Mouse (Mus musculus): ENCODE measurements around the gene Dgkg. TPM values are rescaled to one million over a fixed set of nuclear protein-coding genes. Genes with fewer than 3 reads are reported as not detected.

Gene Dgkg
- polyA plus RNA-seq, 1 experiment from 2014 or later: 3.0 TPM

DNA sequence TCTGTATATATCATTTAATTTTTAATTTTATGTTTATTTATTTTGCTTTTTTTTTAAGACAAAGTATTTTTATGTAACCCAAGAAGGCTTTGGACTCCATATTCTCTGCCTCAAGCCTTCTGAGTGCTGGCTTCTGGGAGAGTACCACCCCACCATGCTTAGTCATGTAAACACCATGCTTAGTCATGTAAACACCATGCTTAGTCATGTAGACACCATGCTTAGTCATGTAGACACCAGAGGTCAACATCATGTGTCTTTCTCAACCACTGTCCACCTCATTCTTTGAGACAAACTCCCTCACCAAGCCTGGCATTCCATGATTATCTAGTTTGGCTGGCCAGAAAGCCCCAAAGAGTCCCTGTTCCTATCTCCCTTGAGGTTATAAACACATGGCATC is 25.7 kb upstream of the Dgkg start:
- Histone ChIP-seq H3K4me1 (ENCODE audit: control insufficient read depth, insufficient read depth, low read length) (no peaks in the 10 kb centered on the region), H3K9ac (replicated peaks; ENCODE audit: low read depth, low read length) (no peak overlapping the region), H3K27me3 (ENCODE audit: control insufficient read depth, insufficient read depth, low read length) (no peaks in the 10 kb centered on the region), H3K4me2 (ENCODE audit: low read depth, low read length) (no peak overlapping the region), H3K36me3 (ENCODE audit: control insufficient read depth, insufficient read depth, low read length) (no peaks in the 10 kb centered on the region), H3K4me3 (ENCODE audit: low read depth, low read length) (no peak overlapping the region), H3K27ac (ENCODE audit: low read depth, low read length) (no peak overlapping the region), H3K9me3 (ENCODE audit: control insufficient read depth, low read length) (no peaks in the 10 kb centered on the region)
- ATAC-seq (ENCODE audit: low read depth): no peak

DNA sequence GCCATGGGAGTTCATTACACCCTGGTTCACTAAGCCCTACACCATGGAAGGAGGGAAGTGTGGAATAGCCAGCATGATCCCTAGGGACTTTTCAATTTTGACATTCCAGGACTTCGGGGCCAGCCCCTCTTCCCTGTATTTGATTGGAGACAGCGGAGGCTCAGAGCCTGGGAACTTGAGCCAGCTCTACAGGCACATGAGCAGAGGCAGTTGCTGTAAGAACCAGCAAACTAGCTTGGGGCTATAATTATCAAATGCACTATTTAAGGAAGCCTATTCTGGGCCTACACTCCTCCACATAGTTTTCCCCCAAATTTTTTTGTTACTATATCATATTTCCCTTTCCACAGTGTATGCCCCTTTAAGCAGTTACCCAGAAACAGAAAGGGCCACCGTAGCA is 22.6 kb upstream of the Dgkg start:
- no peaks in the 10 kb centered on the region for H3K4me1 ChIP-seq (ENCODE audit: control insufficient read depth, insufficient read depth, low read length)
- H3K9ac ChIP-seq (replicated peaks; ENCODE audit: low read depth, low read length): no peak overlapping the region
- no peak overlapping the region for H3K4me3 ChIP-seq (ENCODE audit: low read depth, low read length)
- no peaks in the 10 kb centered on the region for H3K9me3 ChIP-seq (ENCODE audit: control insufficient read depth, low read length)
- no peak overlapping the region for H3K4me2 ChIP-seq (ENCODE audit: low read depth, low read length)
- no peaks in the 10 kb centered on the region for H3K36me3 ChIP-seq (ENCODE audit: control insufficient read depth, insufficient read depth, low read length)
- ATAC-seq (ENCODE audit: low read depth): no peak
- no peaks in the 10 kb centered on the region for H3K27me3 ChIP-seq (ENCODE audit: control insufficient read depth, insufficient read depth, low read length)
- WGBS: 78% methylated on average over 3 of the region's 3 CpGs
- H3K27ac ChIP-seq (ENCODE audit: low read depth, low read length): no peak overlapping the region

DNA sequence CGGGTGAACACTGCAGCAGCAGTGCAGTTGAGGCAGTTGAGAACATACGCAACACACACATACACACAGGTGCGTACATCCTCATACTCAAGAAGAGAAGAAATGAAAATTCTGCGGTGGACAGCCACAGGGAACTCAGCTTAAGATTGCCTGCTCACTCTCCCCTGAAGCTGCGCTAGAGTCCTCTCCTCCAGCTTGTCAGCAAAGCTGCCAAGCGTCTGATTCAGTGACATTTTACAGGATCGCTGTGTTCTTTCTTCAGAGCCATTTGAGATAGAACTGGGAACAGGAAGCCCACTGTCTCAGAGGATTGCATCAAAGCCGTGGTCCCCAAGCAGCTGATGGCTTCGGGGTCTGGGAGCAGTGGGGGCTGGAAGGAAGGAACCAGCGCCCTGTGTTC is 17.6 kb upstream of the Dgkg start:
- WGBS: 92% methylated on average over 10 of the region's 10 CpGs
- no peak overlapping the region for H3K9ac ChIP-seq (replicated peaks; ENCODE audit: low read depth, low read length)
- ATAC-seq (ENCODE audit: low read depth): no peak
- H3K27ac ChIP-seq (ENCODE audit: low read depth, low read length): no peak overlapping the region
- no peaks in the 10 kb centered on the region for H3K4me1 ChIP-seq (ENCODE audit: control insufficient read depth, insufficient read depth, low read length)
- H3K4me2 ChIP-seq (ENCODE audit: low read depth, low read length): no peak overlapping the region
- no peaks in the 10 kb centered on the region for H3K36me3 ChIP-seq (ENCODE audit: control insufficient read depth, insufficient read depth, low read length)
- H3K4me3 ChIP-seq (ENCODE audit: low read depth, low read length): no peak overlapping the region
- no peaks in the 10 kb centered on the region for H3K27me3 ChIP-seq (ENCODE audit: control insufficient read depth, insufficient read depth, low read length)
- H3K9me3 ChIP-seq (ENCODE audit: control insufficient read depth, low read length): no peaks in the 10 kb centered on the region

DNA sequence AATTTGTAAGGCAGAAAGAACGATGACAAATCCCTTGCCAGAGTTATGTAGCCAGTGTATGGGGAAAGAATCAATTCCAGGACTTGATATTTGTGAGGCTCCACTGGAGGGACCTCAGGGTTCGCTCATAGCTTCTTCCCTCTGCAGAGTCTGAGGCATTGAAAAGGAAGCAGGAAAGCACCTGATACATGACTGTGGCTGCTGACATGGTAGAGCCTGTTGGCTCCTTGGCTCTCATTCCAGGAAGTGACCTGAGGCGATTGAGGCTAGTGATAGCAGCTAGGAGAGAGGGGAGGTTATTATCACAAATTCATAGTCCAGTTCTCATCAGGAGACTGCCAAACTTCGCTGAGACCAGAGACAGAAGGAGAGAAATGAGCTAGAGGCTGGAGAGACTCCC is 17.1 kb upstream of the Dgkg start:
- H3K4me3 ChIP-seq (ENCODE audit: low read depth, low read length): no peak overlapping the region
- H3K4me1 ChIP-seq (ENCODE audit: control insufficient read depth, insufficient read depth, low read length): no peaks in the 10 kb centered on the region
- no peaks in the 10 kb centered on the region for H3K36me3 ChIP-seq (ENCODE audit: control insufficient read depth, insufficient read depth, low read length)
- 77% methylated on average over 4 of the region's 4 CpGs for WGBS
- no peaks in the 10 kb centered on the region for H3K9me3 ChIP-seq (ENCODE audit: control insufficient read depth, low read length)
- H3K9ac ChIP-seq (replicated peaks; ENCODE audit: low read depth, low read length): no peak overlapping the region
- no peak overlapping the region for H3K4me2 ChIP-seq (ENCODE audit: low read depth, low read length)
- ATAC-seq (ENCODE audit: low read depth): no peak
- no peaks in the 10 kb centered on the region for H3K27me3 ChIP-seq (ENCODE audit: control insufficient read depth, insufficient read depth, low read length)
- no peak overlapping the region for H3K27ac ChIP-seq (ENCODE audit: low read depth, low read length)

DNA sequence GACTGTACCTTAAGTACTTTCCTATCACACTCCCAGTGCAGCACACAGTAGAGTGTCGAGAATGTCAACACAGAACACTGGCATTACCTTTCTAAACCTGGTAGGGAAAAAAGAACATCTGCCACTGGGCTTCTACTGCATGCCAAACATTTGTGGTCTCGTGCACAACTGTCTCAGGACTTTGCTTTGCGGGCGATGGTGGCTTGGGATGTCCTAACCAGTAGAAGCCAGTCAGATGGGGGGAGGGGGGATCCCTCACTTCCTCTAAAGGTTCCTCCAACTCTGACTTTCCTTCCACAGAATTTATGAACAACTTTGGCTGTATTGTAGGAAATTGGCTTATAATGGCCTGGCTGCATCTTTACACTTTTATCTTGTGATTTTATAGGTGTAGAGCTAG is 7.0 kb upstream of the Dgkg start:
- WGBS: 91% methylated on average over 4 of the region's 4 CpGs
- Histone ChIP-seq H3K4me1 (ENCODE audit: control insufficient read depth, insufficient read depth, low read length) (no peaks in the 10 kb centered on the region), H3K27ac (ENCODE audit: low read depth, low read length) (no peak overlapping the region), H3K36me3 (ENCODE audit: control insufficient read depth, insufficient read depth, low read length) (no peaks in the 10 kb centered on the region), H3K4me2 (ENCODE audit: low read depth, low read length) (no peak overlapping the region), H3K27me3 (ENCODE audit: control insufficient read depth, insufficient read depth, low read length) (no peaks in the 10 kb centered on the region), H3K9ac (replicated peaks; ENCODE audit: low read depth, low read length) (no peak overlapping the region), H3K4me3 (ENCODE audit: low read depth, low read length) (no peak overlapping the region), H3K9me3 (ENCODE audit: control insufficient read depth, low read length) (no peaks in the 10 kb centered on the region)
- ATAC-seq (ENCODE audit: low read depth): no peak

DNA sequence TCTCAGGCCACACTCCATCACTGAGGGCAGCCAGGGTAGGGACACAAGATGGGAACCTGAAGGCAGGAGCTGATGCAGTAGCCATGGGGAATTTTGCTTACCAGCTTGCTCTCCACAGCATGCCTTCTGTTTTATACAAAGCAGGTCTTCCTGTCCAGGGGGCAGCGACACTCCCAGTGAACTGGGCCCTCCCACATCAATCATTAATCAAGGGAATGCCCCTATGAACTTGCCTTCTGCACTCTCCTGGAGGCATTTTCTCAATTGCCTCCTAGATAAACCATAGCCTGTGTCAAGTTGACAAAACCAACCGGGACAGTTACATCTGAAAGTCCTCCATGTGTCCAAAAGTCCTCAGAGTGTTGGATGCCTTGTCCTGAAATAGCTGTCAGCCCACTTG is 6.1 kb upstream of the Dgkg start:
- Histone ChIP-seq H3K9ac (replicated peaks; ENCODE audit: low read depth, low read length) (no peak overlapping the region), H3K4me2 (ENCODE audit: low read depth, low read length) (no peak overlapping the region), H3K9me3 (ENCODE audit: control insufficient read depth, low read length) (no peaks in the 10 kb centered on the region), H3K4me3 (ENCODE audit: low read depth, low read length) (no peak overlapping the region), H3K27me3 (ENCODE audit: control insufficient read depth, insufficient read depth, low read length) (peaks cover 2% of the 10 kb centered on the region; the same call in 1 of the 2 replicates), H3K36me3 (ENCODE audit: control insufficient read depth, insufficient read depth, low read length) (no peaks in the 10 kb centered on the region), H3K4me1 (ENCODE audit: control insufficient read depth, insufficient read depth, low read length) (no peaks in the 10 kb centered on the region), H3K27ac (ENCODE audit: low read depth, low read length) (no peak overlapping the region)
- no peak for ATAC-seq (ENCODE audit: low read depth)
- 30% methylated on average over 2 of the region's 2 CpGs for whole genome bisulfite sequencing

DNA sequence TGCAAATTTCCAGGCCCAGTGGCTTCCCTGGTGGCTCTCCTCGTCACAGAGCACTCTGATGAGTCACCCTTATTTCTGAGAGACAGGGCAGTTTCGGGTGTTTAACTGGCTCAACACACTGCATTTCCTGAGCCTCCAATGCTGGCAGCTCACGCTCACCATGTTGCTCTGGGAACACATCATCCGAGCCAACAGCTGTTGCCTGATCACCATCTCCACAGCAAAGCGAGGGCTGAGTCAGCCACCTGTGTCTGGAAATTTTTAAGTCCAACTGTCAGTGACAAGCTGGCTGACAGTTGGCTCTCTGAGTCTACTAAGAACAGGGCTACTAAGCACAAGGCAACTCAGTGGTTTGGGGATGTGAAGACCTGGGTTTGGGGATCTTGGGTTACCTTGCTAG is 4.1 kb upstream of the Dgkg start:
- Histone ChIP-seq H3K4me3 (ENCODE audit: low read depth, low read length) (no peak overlapping the region), H3K27me3 (ENCODE audit: control insufficient read depth, insufficient read depth, low read length) (peaks cover 17% of the 10 kb centered on the region; the same call in 1 of the 2 replicates), H3K4me2 (ENCODE audit: low read depth, low read length) (no peak overlapping the region), H3K9ac (replicated peaks; ENCODE audit: low read depth, low read length) (no peak overlapping the region), H3K27ac (ENCODE audit: low read depth, low read length) (no peak overlapping the region), H3K36me3 (ENCODE audit: control insufficient read depth, insufficient read depth, low read length) (no peaks in the 10 kb centered on the region), H3K9me3 (ENCODE audit: control insufficient read depth, low read length) (no peaks in the 10 kb centered on the region), H3K4me1 (ENCODE audit: control insufficient read depth, insufficient read depth, low read length) (0 out of 2 replicates have a peak, but pooled peaks cover 3% of the 10 kb centered on the region)
- no peak for ATAC-seq (ENCODE audit: low read depth)
- 70% methylated on average over 5 of the region's 5 CpGs for WGBS

DNA sequence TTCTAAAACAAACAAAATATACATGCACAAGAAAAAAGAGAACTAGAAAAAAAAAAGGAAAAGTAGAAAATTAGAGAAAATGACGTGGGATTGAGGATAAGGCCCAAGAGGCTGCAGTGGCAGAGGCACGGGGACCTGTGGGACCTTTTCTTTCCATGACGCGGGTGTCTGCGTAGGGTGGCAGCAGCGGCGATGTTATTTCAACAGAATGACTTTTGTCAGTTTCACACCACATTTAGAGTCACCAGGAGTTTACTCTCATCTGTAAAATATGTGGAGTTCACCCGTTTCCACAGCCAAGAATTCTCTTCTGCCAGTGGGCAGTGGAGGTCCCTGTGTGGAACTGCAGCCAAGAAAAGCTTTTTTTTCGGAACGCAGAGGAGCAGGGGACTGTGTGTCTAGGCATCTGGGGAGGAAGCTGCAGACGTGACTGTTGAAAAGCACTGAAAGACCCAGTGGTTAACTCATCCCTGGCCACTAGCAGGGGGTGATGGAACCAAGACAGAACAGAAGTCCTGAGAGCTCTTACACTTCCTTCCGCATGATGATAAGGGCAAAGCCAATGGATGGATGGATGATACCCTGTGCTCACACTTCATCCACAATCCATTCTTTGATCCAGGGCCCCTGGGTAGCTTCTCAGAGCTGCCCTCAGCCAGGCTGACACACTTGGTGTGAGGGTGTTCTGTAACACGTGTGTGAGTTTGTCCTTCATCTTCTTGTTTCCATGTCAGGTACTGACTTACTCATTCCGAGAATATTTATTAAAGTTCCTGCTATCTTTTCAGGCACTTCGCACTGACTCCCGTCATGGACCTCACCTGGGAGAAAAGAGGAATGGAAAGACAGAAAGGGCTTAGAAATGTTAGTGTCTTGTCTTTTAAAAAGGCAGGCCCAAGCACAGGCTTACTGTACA is 1.1 kb upstream of the Dgkg start:
- no peaks in the 10 kb centered on the region for H3K9me3 ChIP-seq (ENCODE audit: control insufficient read depth, low read length)
- ATAC-seq (ENCODE audit: low read depth): no peak
- WGBS: 76% methylated on average over 16 of the region's 16 CpGs
- no peak overlapping the region for H3K9ac ChIP-seq (replicated peaks; ENCODE audit: low read depth, low read length)
- no peak overlapping the region for H3K4me3 ChIP-seq (ENCODE audit: low read depth, low read length)
- 0 out of 2 replicates have a peak, but pooled peaks cover 3% of the 10 kb centered on the region for H3K4me1 ChIP-seq (ENCODE audit: control insufficient read depth, insufficient read depth, low read length)
- no peaks in the 10 kb centered on the region for H3K36me3 ChIP-seq (ENCODE audit: control insufficient read depth, insufficient read depth, low read length)
- no peak overlapping the region for H3K27ac ChIP-seq (ENCODE audit: low read depth, low read length)
- H3K27me3 ChIP-seq (ENCODE audit: control insufficient read depth, insufficient read depth, low read length): peaks cover 23% of the 10 kb centered on the region; the same call in 1 of the 2 replicates
- H3K4me2 ChIP-seq (ENCODE audit: low read depth, low read length): no peak overlapping the region

DNA sequence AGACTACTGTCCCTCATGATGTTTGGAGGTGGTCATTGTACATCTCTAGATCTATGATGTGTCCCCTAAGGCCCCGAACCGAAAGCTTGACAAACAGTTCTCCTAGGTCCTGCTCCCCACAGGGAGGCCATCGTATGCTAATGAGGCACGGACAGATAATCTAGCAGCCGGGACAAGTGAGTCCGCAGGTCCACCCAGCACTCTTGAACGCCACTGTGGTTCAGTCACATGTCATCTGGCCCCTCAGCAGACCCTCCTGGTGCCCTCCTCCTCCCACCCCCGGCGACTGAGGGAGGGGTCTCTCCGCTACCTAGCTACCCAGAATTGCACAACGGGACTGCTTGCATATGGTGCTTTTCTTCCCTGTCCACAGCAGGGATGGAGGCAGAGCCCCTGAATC is 1.2 kb downstream of the Dgkg start:
- no peak for ATAC-seq (ENCODE audit: low read depth)
- Histone ChIP-seq H3K4me2 (ENCODE audit: low read depth, low read length) (no peak overlapping the region), H3K9ac (replicated peaks; ENCODE audit: low read depth, low read length) (no peak overlapping the region), H3K36me3 (ENCODE audit: control insufficient read depth, insufficient read depth, low read length) (no peaks in the 10 kb centered on the region), H3K4me1 (ENCODE audit: control insufficient read depth, insufficient read depth, low read length) (0 out of 2 replicates have a peak, but pooled peaks cover 3% of the 10 kb centered on the region), H3K27me3 (ENCODE audit: control insufficient read depth, insufficient read depth, low read length) (peaks cover 23% of the 10 kb centered on the region; the same call in 1 of the 2 replicates), H3K9me3 (ENCODE audit: control insufficient read depth, low read length) (no peaks in the 10 kb centered on the region), H3K4me3 (ENCODE audit: low read depth, low read length) (no peak overlapping the region), H3K27ac (ENCODE audit: low read depth, low read length) (no peak overlapping the region)
- 11% methylated on average over 11 of the region's 11 CpGs for WGBS

Data from neural tube, embryonic 14.5 days (tissue).